8 mouse cellular contexts compared by ENCODE assay signal in genomic region chr6:120665415-120665815, GRCm38 (mm10). TPM values are rescaled to one million over a fixed set of nuclear protein-coding genes. Genes with fewer than 3 reads are reported as not detected.
DNase-seq lines count a peak whose midpoint lies in the region; ATAC-seq lines count a peak whose summit lies in the region.

No protein-coding gene starts in this region.

- no peaks in the 10 kb centered on the region for H3K9me3 ChIP-seq in heart, embryonic 13.5 days
- H3K9me3 ChIP-seq in kidney, embryonic 16.5 days (ENCODE audit: low read length): no peaks in the 10 kb centered on the region
- H3K9me3 ChIP-seq in liver, embryonic 15.5 days (replicated peaks): no peaks in the 10 kb centered on the region
- H3K9me3 ChIP-seq in neural tube, embryonic 13.5 days: no peaks in the 10 kb centered on the region

- peak; percentile 9 for DNase-seq in CD4-positive helper T cell, adult 2 months (ENCODE audit: low read depth, low spot score)
- peak; percentile 10 to 30 for DNase-seq in thymus, adult 18-20 months

- peaks cover 4% of the 10 kb centered on the region; the same call in 1 of the 2 replicates for H3K4me1 ChIP-seq in brown adipose tissue, adult 24 weeks (ENCODE audit: control insufficient read depth, insufficient read depth, insufficient read length, low read length)
- peaks cover 15% of the 10 kb centered on the region; the same call in 1 of the 2 replicates for H3K4me1 ChIP-seq in heart, embryonic 13.5 days
- H3K4me1 ChIP-seq in kidney, embryonic 16.5 days (ENCODE audit: insufficient read depth, low read length): peaks cover 13% of the 10 kb centered on the region
- peaks cover 39% of the 10 kb centered on the region for H3K4me1 ChIP-seq in liver, embryonic 15.5 days (replicated peaks)
- H3K4me1 ChIP-seq in neural tube, embryonic 13.5 days (replicated peaks): peaks cover 26% of the 10 kb centered on the region

- H3K36me3 ChIP-seq in heart, embryonic 13.5 days: no peaks in the 10 kb centered on the region
- H3K36me3 ChIP-seq in kidney, embryonic 16.5 days (ENCODE audit: insufficient read depth, low read length): no peaks in the 10 kb centered on the region
- no peaks in the 10 kb centered on the region for H3K36me3 ChIP-seq in liver, embryonic 15.5 days (replicated peaks)
- no peaks in the 10 kb centered on the region for H3K36me3 ChIP-seq in neural tube, embryonic 13.5 days

- peak overlapping the region; percentile 90 for H3K9ac ChIP-seq in heart, embryonic 13.5 days
- H3K9ac ChIP-seq in kidney, embryonic 16.5 days (replicated peaks; ENCODE audit: low read length): peak overlapping the region; percentile 87
- H3K9ac ChIP-seq in liver, embryonic 15.5 days: peak overlapping the region; percentile 98
- H3K9ac ChIP-seq in neural tube, embryonic 13.5 days: peak overlapping the region; percentile 89

- 1% methylated on average over 21 of the region's 21 CpGs for WGBS in heart, embryonic 13.5 days
- WGBS in kidney, embryonic 16.5 days: 0% methylated on average over 21 of the region's 21 CpGs
- WGBS in liver, embryonic 15.5 days (ENCODE audit: insufficient replicate concordance): under 1% methylated on average over 21 of the region's 21 CpGs
- under 1% methylated on average over 21 of the region's 21 CpGs for WGBS in neural tube, embryonic 13.5 days

- H3K4me3 ChIP-seq in brown adipose tissue, adult 24 weeks (ENCODE audit: insufficient read depth, low read depth, low read length): peak overlapping the region; percentile 60
- H3K4me3 ChIP-seq in heart, embryonic 13.5 days: peak overlapping the region; percentile 87
- H3K4me3 ChIP-seq in kidney, embryonic 16.5 days (ENCODE audit: low read length): peak overlapping the region; percentile 84
- peak overlapping the region; percentile 96 for H3K4me3 ChIP-seq in liver, embryonic 15.5 days (replicated peaks)
- peak overlapping the region; percentile 77 for H3K4me3 ChIP-seq in neural tube, embryonic 13.5 days

- peak; percentile 37 for ATAC-seq in erythroblast, adult 5-6 weeks (replicated peaks; ENCODE audit: low FRiP score, poor library complexity, severe bottlenecking)
- ATAC-seq in heart, embryonic 13.5 days (ENCODE audit: extremely low read depth, insufficient number of reproducible peaks, low FRiP score, low TSS enrichment): peak; percentile 38
- ATAC-seq in kidney, embryonic 16.5 days (ENCODE audit: low FRiP score, low TSS enrichment): peak; percentile 75
- peak; percentile 60 for ATAC-seq in liver, embryonic 15.5 days (ENCODE audit: insufficient read depth)
- peak; percentile 81 for ATAC-seq in neural tube, embryonic 13.5 days (ENCODE audit: low read depth)

- peak overlapping the region; percentile 79 for H3K27ac ChIP-seq in brown adipose tissue, adult 24 weeks (replicated peaks; ENCODE audit: low read depth, low read length)
- peak overlapping the region; percentile 93 for H3K27ac ChIP-seq in heart, embryonic 13.5 days (replicated peaks)
- peak overlapping the region; percentile 97 for H3K27ac ChIP-seq in kidney, embryonic 16.5 days (ENCODE audit: low read length)
- H3K27ac ChIP-seq in liver, embryonic 15.5 days (replicated peaks): peak overlapping the region; percentile 96
- H3K27ac ChIP-seq in neural tube, embryonic 13.5 days (replicated peaks): peak overlapping the region; percentile 98

- peaks cover 11% of the 10 kb centered on the region for H3K27me3 ChIP-seq in heart, embryonic 13.5 days (replicated peaks)
- no peaks in the 10 kb centered on the region for H3K27me3 ChIP-seq in kidney, embryonic 16.5 days (ENCODE audit: insufficient read depth, low read length)
- no peaks in the 10 kb centered on the region for H3K27me3 ChIP-seq in liver, embryonic 15.5 days
- H3K27me3 ChIP-seq in neural tube, embryonic 13.5 days: 0 out of 2 replicates have a peak, but pooled peaks cover 7% of the 10 kb centered on the region

- peak overlapping the region; percentile 98 for H3K4me2 ChIP-seq in heart, embryonic 13.5 days
- H3K4me2 ChIP-seq in kidney, embryonic 16.5 days (replicated peaks; ENCODE audit: low read depth, low read length): peak overlapping the region; percentile 80
- H3K4me2 ChIP-seq in liver, embryonic 15.5 days: peak overlapping the region; percentile 99
- H3K4me2 ChIP-seq in neural tube, embryonic 13.5 days: peak overlapping the region; percentile 95

RNA-seq across cellular contexts. Expression of gene Cecr2, which starts 0.8 kb away (rescaled TPM):
- polyA plus RNA-seq in brown adipose tissue, adult 24 weeks (2012; ENCODE audit: insufficient read depth, insufficient read length, missing spikeins): 7.3 and 8.7 TPM in 2 replicates
- total RNA-seq in erythroblast, adult 5-6 weeks (2015; ENCODE audit: low replicate concordance): 13.1 and 19.2 TPM in 2 replicates
- total RNA-seq in erythroblast, adult 5-6 weeks (2017; ENCODE audit: low replicate concordance): 17.0 and 25.6 TPM in 2 replicates
- polyA plus RNA-seq in heart, embryonic 13.5 days (2015; fragmentation: Nextera tagmentation; extraction: Ambion mirVana): 0.79 and 0.95 TPM in 2 replicates
- 3.9 and 4.8 TPM in 2 replicates for polyA plus RNA-seq in kidney, embryonic 16.5 days (2015; fragmentation: Nextera tagmentation; extraction: Ambion mirVana)
- polyA plus RNA-seq in liver, embryonic 15.5 days (2015; fragmentation: Nextera tagmentation; extraction: Ambion mirVana): 6.6 TPM in 2 replicates
- polyA plus RNA-seq in neural tube, embryonic 13.5 days (2015; fragmentation: Nextera tagmentation; extraction: Ambion mirVana): 7.1 and 7.9 TPM in 2 replicates

Comparison
In these comparisons a context has a peak if more than half of its experiments do, and no peak if none do; other contexts are left out.
1. Peak in every context shown above with its lines: DNase-seq, ATAC-seq, H3K4me3 ChIP-seq and H3K27ac ChIP-seq.